Mouse (Mus musculus): Measurements from ENCODE around the gene Cdca7l. TPM values are rescaled to one million over a fixed set of nuclear protein-coding genes. Genes with fewer than 3 reads are reported as not detected.
"Not testable (repeated sequence)": the region's sequence is repeated elsewhere in the genome, so short reads cannot be mapped to it uniquely, and the experiment has no call there.

Gene Cdca7l
- polyA plus RNA-seq, 1 experiment from 2014 or later, result 40.9 TPM

DNA sequence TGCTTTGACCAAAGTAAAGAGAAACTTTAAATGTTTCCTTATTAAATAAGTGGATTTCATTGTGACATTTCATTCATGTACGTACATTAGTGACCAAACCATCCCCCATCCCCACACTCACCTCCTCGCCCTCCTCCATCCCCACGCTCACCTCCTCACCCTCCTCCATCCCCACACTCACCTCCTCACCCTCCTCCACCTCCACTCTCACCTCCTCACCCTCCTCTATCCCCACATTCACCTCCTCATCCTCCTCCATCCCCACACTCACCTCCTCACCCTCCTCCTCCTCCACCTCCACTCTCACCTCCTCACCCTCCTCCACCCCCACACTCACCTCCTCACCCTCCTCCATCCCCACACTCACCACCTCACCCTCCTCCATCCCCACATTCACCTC, 57.2 kb downstream of the Cdca7l start:
- H3K9ac ChIP-seq (replicated peaks), result no peak overlapping the region
- no peak for ATAC-seq (ENCODE audit: insufficient number of reproducible peaks, insufficient read depth, low FRiP score, low TSS enrichment, low read depth)
- H3K4me3 ChIP-seq (replicated peaks), result no peak overlapping the region
- H3K27ac ChIP-seq, result no peak overlapping the region
- no peaks in the 10 kb centered on the region for H3K27me3 ChIP-seq
- H3K36me3 ChIP-seq, result peaks cover 13% of the 10 kb centered on the region
- H3K4me2 ChIP-seq, result no peak overlapping the region
- 73% methylated on average over 3 of the region's 3 CpGs for WGBS
- H3K4me1 ChIP-seq (replicated peaks), result peaks cover 12% of the 10 kb centered on the region
- no peaks in the 10 kb centered on the region for H3K9me3 ChIP-seq

DNA sequence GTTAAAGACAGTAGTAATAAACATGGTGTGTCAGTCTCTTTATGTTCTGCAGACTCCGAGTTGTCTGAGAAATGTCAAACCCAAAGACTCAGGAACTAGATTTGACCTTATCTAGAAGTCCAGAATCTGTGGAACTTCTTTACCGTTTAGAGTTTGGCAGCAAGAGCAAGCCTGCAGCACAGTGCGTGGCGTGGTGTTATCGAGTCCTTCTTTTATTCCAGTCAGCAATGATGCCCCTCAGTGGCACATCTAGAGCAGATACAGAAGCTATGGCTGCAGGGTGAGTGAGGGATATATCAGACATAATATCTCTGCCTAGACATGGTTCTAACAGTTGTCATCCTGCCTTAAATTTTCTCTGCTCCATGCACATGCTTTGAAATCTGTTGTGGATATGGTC, 58.6 kb downstream of the Cdca7l start:
- no peak overlapping the region for H3K4me2 ChIP-seq
- ATAC-seq (ENCODE audit: insufficient number of reproducible peaks, insufficient read depth, low FRiP score, low TSS enrichment, low read depth), result no peak
- H3K36me3 ChIP-seq, result peaks cover 26% of the 10 kb centered on the region
- H3K27me3 ChIP-seq, result no peaks in the 10 kb centered on the region
- no peak overlapping the region for H3K9ac ChIP-seq (replicated peaks)
- H3K4me3 ChIP-seq (replicated peaks), result no peak overlapping the region
- WGBS, result 84% methylated on average over 5 of the region's 5 CpGs
- no peaks in the 10 kb centered on the region for H3K9me3 ChIP-seq
- no peak overlapping the region for H3K27ac ChIP-seq
- peaks cover 22% of the 10 kb centered on the region for H3K4me1 ChIP-seq (replicated peaks)

DNA sequence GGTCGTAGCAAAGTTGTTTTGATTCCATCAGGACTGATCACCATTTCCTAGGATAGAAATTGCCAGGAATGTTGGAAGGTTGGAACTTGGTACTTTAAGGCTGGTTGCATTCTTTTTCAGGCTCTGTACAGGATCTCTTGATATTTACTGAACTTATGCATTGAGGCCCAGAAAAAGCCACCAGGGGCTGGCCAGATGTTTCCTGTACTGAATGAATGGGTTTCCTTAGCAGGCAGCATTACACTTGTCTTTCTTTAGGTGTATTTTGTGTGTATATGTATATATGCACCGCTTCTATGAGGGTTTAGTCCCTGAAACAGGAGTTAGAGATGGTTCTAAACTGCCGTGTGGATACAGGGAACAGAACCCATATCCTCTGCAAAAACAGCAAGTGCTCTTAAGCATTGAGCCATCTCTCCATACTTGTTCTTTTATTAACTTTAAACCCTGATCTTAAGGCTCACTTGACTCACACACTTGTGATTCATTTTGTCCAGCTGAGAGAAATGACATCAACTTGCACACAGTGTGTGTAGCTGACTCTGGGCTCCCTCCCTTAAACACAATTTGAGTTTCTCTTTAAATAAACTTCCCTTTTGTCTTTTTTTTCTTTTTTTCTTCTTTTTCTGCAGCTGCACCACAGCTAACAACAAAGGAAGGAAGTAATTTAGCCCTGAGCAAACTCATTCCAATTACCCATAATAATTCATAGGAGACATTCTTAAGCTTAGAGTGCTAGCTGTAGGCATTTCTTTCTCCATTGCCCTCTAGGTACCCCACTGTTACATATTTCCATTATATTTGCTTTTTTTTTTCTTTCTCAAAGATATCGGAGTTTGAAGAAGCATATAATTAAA, 63.8 kb downstream of the Cdca7l start:
- WGBS, result 80% methylated on average over 4 of the region's 4 CpGs
- Histone ChIP-seq H3K27ac (peak overlapping the region; percentile 75), H3K4me3 (replicated peaks) (no peak overlapping the region), H3K27me3 (no peaks in the 10 kb centered on the region), H3K9me3 (peaks cover 14% of the 10 kb centered on the region), H3K36me3 (peaks cover 67% of the 10 kb centered on the region), H3K9ac (replicated peaks) (no peak overlapping the region), H3K4me2 (no peak overlapping the region), H3K4me1 (replicated peaks) (peaks cover 16% of the 10 kb centered on the region)
- ATAC-seq (ENCODE audit: insufficient number of reproducible peaks, insufficient read depth, low FRiP score, low TSS enrichment, low read depth), result no peak

DNA sequence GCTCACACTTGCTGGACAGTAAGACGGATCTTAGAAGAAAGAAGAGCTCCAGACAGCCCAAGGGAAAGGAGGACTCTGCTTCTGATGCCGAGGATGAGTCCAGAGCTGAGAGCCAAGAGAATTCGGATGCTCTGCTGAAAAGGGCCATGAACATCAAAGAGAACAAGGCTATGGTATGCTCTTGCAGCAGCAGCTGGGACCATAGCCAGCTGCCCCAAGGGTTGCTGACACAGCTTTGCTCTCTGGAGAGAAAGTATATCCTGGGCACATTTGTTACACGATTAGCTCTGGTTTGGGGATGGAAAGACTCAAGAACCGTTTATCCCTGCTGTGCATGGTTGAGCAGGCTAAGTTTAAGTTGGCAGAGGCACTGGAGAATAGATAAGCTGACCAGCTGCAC, 68.2 kb downstream of the Cdca7l start:
- peaks cover 14% of the 10 kb centered on the region for H3K9me3 ChIP-seq
- WGBS, result 84% methylated on average over 5 of the region's 5 CpGs
- no peak overlapping the region for H3K9ac ChIP-seq (replicated peaks)
- H3K27ac ChIP-seq, result no peak overlapping the region
- peaks cover 4% of the 10 kb centered on the region; the same call in 1 of the 2 replicates for H3K4me1 ChIP-seq (replicated peaks)
- H3K4me2 ChIP-seq, result no peak overlapping the region
- no peak for ATAC-seq (ENCODE audit: insufficient number of reproducible peaks, insufficient read depth, low FRiP score, low TSS enrichment, low read depth)
- no peak overlapping the region for H3K4me3 ChIP-seq (replicated peaks)
- no peaks in the 10 kb centered on the region for H3K27me3 ChIP-seq
- H3K36me3 ChIP-seq, result peaks cover 89% of the 10 kb centered on the region

DNA sequence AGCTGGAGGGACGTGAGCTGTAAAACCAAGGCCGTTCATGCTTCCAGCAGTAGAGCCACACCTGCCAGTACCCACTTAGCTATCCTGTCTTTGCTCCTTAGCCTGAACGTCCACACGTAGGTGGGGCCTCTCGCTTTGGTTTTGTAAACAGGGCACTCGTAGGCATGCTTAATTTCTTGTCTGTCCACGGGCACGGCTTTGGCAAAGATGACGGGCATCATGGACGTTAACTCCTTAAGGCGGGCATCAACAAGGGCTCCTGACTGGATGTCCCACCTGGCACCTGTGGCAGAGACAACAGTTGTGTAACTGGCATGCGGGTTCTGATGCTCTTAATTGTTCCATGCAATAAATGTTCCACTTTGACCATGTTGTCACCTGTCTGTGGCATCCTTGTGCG, 74.3 kb downstream of the Cdca7l start:
- 94% methylated on average over 13 of the region's 13 CpGs for WGBS
- no peak for ATAC-seq (ENCODE audit: insufficient number of reproducible peaks, insufficient read depth, low FRiP score, low TSS enrichment, low read depth)

DNA sequence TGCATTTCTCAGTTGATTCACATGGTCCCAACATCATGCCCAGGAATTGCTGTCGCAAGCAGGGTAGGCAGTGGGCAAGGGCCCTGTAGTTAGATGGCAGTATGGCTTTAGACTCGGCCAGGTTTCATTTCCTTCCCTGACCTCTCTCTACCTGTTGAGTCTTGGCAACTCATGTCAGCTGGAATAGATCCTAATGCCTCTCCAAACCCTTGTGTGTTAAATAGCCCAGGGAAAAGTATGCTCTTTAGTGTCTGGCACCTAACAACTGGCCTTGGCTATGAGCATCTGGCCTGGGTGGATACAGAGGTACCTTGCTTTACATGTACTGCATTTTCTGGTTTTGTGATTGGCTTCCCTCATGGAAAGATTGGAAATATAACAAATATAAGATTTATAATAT, 80.5 kb downstream of the Cdca7l start:
- ATAC-seq (ENCODE audit: insufficient number of reproducible peaks, insufficient read depth, low FRiP score, low TSS enrichment, low read depth), result no peak
- Histone ChIP-seq H3K4me2 (no peak overlapping the region), H3K27ac (no peak overlapping the region), H3K4me1 (replicated peaks) (no peaks in the 10 kb centered on the region), H3K36me3 (peaks cover 13% of the 10 kb centered on the region; the same call in 1 of the 2 replicates), H3K27me3 (no peaks in the 10 kb centered on the region), H3K9me3 (no peaks in the 10 kb centered on the region), H3K9ac (replicated peaks) (no peak overlapping the region), H3K4me3 (replicated peaks) (no peak overlapping the region)
- WGBS, result 95% methylated on average over 2 of the region's 2 CpGs

More for the DNA sequence above, 74.3 kb downstream of the Cdca7l start:
- Histone ChIP-seq H3K9me3 (no peaks in the 10 kb centered on the region), H3K27ac (no peak overlapping the region), H3K4me2 (no peak overlapping the region), H3K4me1 (replicated peaks) (no peaks in the 10 kb centered on the region), H3K4me3 (replicated peaks) (no peak overlapping the region), H3K27me3 (no peaks in the 10 kb centered on the region), H3K9ac (replicated peaks) (no peak overlapping the region), H3K36me3 (peaks cover 75% of the 10 kb centered on the region)

DNA sequence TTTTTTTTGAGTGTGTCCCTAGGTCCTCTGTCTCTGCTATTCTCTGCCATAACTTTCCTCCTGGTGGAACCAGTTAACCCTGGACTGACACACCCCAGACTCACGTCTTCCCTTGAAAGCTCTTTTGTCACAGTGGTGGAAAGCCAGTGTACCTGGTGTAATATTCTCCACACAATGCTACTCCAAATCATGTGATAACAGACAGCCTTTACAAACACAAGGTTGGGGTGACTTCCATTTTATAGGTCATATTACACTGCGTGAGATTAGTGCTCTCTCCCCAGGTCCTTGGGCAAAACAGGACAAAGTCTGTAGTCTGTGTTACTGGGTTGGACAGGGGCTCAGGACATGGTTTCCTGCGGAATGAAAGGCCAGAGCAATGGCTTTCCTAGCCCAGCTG, 83.3 kb downstream of the Cdca7l start:
- ATAC-seq (ENCODE audit: insufficient number of reproducible peaks, insufficient read depth, low FRiP score, low TSS enrichment, low read depth), result no peak
- H3K36me3 ChIP-seq, result peaks cover 3% of the 10 kb centered on the region; the same call in 1 of the 2 replicates
- H3K27ac ChIP-seq, result no peak overlapping the region
- H3K27me3 ChIP-seq, result no peaks in the 10 kb centered on the region
- no peak overlapping the region for H3K9ac ChIP-seq (replicated peaks)
- 69% methylated on average over 3 of the region's 3 CpGs for WGBS
- H3K4me3 ChIP-seq (replicated peaks), result no peak overlapping the region
- H3K9me3 ChIP-seq, result no peaks in the 10 kb centered on the region
- H3K4me2 ChIP-seq, result no peak overlapping the region
- H3K4me1 ChIP-seq (replicated peaks), result no peaks in the 10 kb centered on the region

DNA sequence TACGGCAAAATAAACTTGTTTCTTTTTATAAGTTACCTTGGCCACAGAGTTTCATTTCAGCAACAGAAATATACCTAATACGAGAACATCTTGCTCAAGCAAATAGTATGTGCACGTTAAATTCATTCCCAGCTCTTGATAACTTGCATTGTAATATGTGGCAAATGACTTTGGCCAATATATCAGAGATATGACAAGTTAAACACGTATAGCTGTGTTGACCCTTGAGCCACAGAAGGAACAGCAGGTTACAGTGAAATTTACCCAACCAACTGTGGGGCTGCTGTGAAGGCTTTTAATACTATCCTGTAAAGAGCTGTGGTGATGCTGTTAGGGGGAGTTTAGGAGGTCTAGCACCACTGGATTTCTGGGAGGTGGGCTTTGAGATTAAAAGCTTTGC, 96.7 kb downstream of the Cdca7l start:
- H3K4me1 ChIP-seq (replicated peaks); H3K27ac ChIP-seq; H3K9me3 ChIP-seq; H3K4me3 ChIP-seq (replicated peaks); H3K4me2 ChIP-seq; H3K36me3 ChIP-seq; H3K27me3 ChIP-seq; ATAC-seq (ENCODE audit: insufficient number of reproducible peaks, insufficient read depth, low FRiP score, low TSS enrichment, low read depth); H3K9ac ChIP-seq (replicated peaks): not testable (repeated sequence)
- WGBS, result 67% methylated on average over 1 of the region's 4 CpGs

DNA sequence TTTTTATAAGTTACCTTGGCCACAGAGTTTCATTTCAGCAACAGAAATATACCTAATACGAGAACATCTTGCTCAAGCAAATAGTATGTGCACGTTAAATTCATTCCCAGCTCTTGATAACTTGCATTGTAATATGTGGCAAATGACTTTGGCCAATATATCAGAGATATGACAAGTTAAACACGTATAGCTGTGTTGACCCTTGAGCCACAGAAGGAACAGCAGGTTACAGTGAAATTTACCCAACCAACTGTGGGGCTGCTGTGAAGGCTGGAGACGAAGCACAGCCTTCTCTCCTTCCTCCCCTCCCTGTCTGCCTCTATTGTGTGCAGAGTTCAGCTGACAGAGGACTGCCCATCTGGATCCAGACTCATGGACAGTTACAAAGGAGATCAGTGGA, 97.3 kb downstream of the Cdca7l start:
- not testable (repeated sequence) for H3K4me2 ChIP-seq; ATAC-seq (ENCODE audit: insufficient number of reproducible peaks, insufficient read depth, low FRiP score, low TSS enrichment, low read depth); H3K9me3 ChIP-seq; H3K4me1 ChIP-seq (replicated peaks); H3K36me3 ChIP-seq; H3K27ac ChIP-seq; H3K27me3 ChIP-seq; H3K9ac ChIP-seq (replicated peaks); H3K4me3 ChIP-seq (replicated peaks)
- 83% methylated on average over 2 of the region's 4 CpGs for WGBS

DNA sequence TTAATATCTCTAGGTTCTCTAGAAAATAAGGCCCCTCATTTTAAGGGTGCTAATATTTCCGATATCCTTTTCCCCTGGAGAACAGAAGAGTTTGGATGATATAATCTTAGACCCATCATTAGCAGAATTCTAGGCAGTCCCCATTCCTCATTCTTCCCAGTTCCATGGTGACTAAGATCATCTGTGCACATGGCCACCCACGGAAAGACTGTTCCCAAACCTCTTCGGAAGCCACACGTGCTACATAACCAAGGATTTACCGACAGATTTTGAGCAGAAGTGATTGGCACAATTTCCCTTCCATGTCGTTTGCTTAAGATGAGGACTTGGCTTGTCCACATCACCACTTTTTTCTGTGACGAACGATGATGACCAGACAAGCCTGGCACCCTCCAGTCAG, 99.6 kb downstream of the Cdca7l start:
- Histone ChIP-seq H3K27ac (no peak overlapping the region), H3K4me1 (replicated peaks) (no peaks in the 10 kb centered on the region), H3K27me3 (no peaks in the 10 kb centered on the region), H3K36me3 (no peaks in the 10 kb centered on the region), H3K9ac (replicated peaks) (no peak overlapping the region), H3K9me3 (no peaks in the 10 kb centered on the region), H3K4me2 (no peak overlapping the region), H3K4me3 (replicated peaks) (no peak overlapping the region)
- 84% methylated on average over 8 of the region's 8 CpGs for WGBS
- no peak for ATAC-seq (ENCODE audit: insufficient number of reproducible peaks, insufficient read depth, low FRiP score, low TSS enrichment, low read depth)

DNA sequence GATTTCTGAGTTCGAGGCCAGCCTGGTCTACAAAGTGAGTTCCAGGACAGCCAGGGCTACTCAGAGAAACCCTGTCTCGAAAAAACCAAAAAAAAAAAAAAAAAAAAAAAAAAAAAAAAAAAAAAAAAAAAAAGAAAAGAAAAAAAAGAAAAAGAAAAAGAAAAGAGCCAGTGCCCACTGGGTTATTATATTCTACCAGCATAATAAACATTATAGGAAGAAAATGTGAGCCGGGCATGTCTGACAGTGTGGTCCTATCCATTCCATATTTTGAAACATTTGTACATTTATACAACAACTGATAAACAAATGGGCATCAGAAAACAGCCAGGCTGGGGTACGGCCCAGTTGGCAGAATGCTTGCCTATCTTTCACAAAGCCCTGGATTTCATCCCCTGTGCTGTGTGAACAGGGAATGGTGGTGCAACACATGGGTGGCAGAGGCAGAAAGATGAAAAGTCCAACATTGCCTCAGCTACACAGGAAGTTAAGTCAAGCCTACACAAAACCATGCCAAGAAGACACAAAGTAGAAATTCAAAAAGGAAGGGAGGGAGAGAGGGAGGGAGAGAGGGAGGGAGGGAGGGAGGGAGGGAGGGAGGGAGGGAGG, 101.2 kb downstream of the Cdca7l start:
- not testable (repeated sequence) for H3K4me1 ChIP-seq (replicated peaks); H3K27ac ChIP-seq; H3K9ac ChIP-seq (replicated peaks); H3K27me3 ChIP-seq; ATAC-seq (ENCODE audit: insufficient number of reproducible peaks, insufficient read depth, low FRiP score, low TSS enrichment, low read depth); H3K9me3 ChIP-seq; H3K4me2 ChIP-seq; H3K4me3 ChIP-seq (replicated peaks); H3K36me3 ChIP-seq
- WGBS, result 74% methylated on average over 4 of the region's 4 CpGs
